Mouse (Mus musculus): ENCODE data around the gene Nt5dc3. TPM values are rescaled to one million over a fixed set of nuclear protein-coding genes. Genes with fewer than 3 reads are reported as not detected.

Gene Nt5dc3
- polyA plus RNA-seq, 2 experiments from 2014 or later, result 1.4 to 2.6 TPM

DNA sequence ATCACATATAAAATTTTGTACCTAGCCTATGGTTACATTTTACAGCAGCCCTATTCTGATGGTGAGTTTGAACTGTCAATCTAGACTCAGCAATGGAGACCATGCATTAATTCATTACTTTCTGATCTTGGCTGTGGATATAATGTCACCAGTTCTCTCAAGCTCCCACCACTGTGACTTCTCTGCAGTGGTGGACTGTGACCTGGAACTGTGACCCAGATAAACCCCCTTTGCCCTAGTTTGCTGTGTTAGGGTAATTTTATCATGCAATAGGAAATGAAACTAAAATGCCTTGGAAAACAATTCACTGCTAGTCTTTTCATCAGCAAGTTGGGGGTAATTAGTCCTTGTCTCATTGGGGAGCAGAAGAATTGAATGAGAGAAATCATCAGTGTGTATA lies 102.6 kb downstream of the Nt5dc3 start:
- ATAC-seq, result no peak

DNA sequence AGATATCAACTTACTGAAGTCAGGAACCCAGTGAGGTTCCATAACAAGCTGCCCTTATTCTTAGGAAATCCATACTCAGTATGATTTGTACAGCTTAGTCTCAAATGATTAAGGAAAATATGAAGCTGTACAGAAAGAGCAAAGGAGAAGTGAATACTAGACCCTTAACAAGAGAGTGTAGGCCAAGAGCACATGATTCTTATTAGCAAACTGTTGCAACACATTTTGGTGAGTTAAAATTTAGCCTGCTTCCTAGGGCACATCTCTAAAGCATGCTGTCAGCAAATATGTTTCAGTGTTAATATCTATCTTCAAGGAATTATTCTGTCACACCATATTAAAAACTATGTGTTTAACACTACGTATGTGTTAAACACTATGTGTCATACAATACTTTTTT lies 107.6 kb downstream of the Nt5dc3 start:
- ATAC-seq, result no peak

Other genes starting within 250 kb of the Nt5dc3 start
- gene Hsp90b1, start 73.5 kb upstream of the Nt5dc3 start, polyA plus RNA-seq (2017; shearing (Covaris generic)), result 100 to 1,000 TPM; 187 to 189 TPM
- 1 to 10 TPM; 1.4 to 1.5 TPM for gene Ttc41, start 73.2 kb upstream of the Nt5dc3 start, polyA plus RNA-seq (2017; shearing (Covaris generic))
- gene Gm49358, start 15.0 kb upstream of the Nt5dc3 start, polyA plus RNA-seq (2017; shearing (Covaris generic)), result not detected
- gene Stab2, start 229.0 kb downstream of the Nt5dc3 start, polyA plus RNA-seq (2017; shearing (Covaris generic)), result under 1 TPM; 0.46 to 0.56 TPM